Mouse (Mus musculus): Measurements from ENCODE around the gene Tedc1.

Gene Tedc1

DNA sequence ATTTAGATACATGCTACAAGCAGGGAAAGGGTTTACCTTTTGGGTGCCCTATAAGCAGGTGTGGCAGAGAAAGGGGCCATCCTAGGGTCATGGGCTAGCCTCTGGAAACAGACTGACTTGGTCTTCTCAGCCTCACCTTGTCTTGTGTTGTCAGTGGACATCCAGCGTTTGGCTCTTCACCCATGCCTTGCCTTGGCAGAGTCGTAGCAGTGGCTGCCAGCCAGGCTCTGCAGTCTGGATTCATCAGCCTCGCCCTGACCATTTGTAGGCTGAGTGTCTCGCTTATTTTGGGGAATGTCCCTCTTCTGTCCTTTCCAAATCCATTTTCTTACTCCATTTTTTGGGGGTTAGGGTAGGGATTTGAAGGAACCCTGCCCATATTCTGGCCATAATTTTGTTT lies 45.1 kb downstream of the Tedc1 start:
- no peak for DNase-seq (ENCODE audit: low spot score in 2 of 2)

GRCm38 (mm10) chr12:113202008-113202407 lies 45.8 kb downstream of the Tedc1 start:
- no peak for DNase-seq (ENCODE audit: low spot score in 2 of 2)

GRCm38 (mm10) chr12:113203522-113203921 lies 47.3 kb downstream of the Tedc1 start:
- no peak for DNase-seq (ENCODE audit: low spot score in 2 of 2)

DNA sequence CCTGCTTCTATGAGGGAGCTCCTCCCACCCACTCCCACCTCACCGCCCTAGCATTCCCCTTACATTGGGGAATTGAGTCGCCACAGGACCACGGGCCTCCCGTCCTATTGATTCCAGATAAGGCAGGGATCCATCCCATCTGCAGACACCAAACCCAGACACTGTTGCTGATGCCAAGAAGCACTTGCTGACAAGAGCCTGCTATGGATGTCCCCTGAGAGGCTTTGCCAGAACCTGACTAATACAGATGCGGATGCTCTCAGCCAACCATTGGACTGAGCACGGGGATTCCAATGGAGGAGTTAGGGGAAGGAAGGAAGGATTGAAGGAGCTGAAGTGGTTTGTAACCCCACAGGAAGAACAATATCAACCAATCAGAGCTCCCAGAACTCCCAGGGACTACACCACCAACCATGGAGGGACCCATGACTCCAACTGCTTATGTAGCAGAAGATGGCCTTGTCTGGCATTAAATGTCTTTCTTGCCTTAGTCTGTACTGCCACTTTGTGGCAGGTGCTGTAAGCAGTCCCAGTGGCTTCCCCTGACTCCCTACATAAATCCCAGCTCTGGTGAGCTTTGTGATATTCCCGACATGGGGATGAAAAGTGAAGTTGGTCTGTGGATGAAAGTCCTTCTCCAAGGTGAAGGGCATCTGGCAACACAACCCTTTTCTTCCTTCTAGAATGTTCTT lies 49.2 kb downstream of the Tedc1 start:
- no peak for DNase-seq (ENCODE audit: low spot score in 2 of 2)

GRCm38 (mm10) chr12:113207737-113208136 lies 51.5 kb downstream of the Tedc1 start:
- DNase-seq (ENCODE audit: low spot score in 2 of 2) = no peak

- DNase-seq (ENCODE audit: low spot score in 2 of 2) = no peak
Observed at GRCm38 (mm10) chr12:113210586-113211378, 54.6 kb downstream of the Tedc1 start.

GRCm38 (mm10) chr12:113211772-113212171 lies 55.6 kb downstream of the Tedc1 start:
- DNase-seq (ENCODE audit: low spot score in 2 of 2) = no peak

- DNase-seq (ENCODE audit: low spot score in 2 of 2) = no peak
Observed at GRCm38 (mm10) chr12:113212326-113212924, 56.2 kb downstream of the Tedc1 start.

GRCm38 (mm10) chr12:113213226-113213625 lies 57.0 kb downstream of the Tedc1 start:
- DNase-seq (ENCODE audit: low spot score in 2 of 2) = no peak

DNA sequence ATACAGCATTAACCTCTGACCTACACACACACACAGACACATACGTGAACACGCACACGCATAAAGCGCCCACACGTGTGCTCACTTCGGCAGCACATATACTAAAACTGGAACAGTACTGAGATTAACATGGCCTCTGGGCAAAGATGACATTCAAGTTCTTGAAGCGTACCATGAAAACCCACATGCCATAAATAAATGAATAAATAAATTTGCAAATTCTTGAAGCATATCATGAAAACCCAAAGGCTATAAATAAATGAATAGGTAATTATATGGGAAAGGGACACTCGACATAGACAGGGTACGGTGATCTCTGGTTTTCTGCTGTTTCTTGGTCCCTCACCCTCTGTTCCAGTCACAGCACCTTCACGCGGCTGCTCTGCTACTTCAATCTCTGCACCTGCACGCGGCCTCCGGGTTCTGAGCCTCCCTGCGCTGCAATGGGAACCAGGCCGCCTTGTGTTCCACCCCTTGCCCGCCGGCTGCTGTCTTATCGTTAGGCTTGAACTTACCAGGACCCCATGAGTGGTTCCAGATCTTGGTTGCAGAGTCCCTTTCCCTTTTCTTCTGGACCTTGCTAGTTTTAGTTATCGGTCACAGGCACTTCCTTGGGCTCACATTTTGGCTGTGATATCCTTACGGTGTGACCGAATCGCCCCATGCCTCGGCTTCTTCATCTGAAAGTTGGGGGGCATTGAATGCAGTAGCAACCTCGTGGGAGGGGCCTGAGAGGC lies 58.0 kb downstream of the Tedc1 start:
- DNase-seq (ENCODE audit: low spot score in 2 of 2) = no peak

DNA sequence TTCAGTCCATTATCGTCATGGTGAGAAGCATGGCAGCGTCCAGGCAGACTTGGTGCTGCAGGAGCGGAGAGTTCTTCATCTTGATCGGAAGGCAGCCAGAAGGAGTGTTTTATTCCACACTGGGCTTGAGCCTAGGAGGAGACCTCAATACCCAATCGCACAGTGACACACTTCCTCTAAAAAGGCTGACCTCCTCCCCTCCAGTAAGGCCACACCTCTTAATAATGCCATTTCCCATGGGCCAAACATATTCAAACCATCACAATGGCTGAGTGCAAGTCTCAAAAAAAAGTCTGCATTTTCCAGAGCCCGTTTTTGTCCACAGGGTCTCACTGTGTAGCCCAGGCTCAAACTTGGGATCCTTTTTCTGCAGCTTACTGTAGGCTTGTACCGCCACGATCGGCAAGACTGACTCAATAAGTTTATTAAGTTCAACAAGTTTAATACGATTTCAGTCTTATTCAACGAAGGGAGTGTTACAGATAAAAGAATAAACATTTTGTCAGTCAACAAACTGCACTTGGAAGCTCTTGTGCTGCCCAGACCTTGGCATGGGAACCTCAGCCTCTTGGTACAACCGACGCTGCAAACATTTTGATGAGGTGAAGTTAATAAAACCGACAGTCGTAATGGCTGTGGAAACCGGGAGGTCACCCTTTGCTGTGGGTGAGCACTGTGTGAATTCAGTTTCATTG lies 58.9 kb downstream of the Tedc1 start:
- DNase-seq (ENCODE audit: low spot score in 2 of 2) = no peak
